Mouse (Mus musculus): Measurements from ENCODE around the gene Tomm20. TPM values are rescaled to one million over a fixed set of nuclear protein-coding genes. Genes with fewer than 3 reads are reported as not detected.

Tomm20 gene
- polyA plus RNA-seq, 1 experiment = 40.7 TPM

GRCm38 (mm10) chr8:126943565-126943964, 2.1 kb downstream of the Tomm20 start:
- no peak for TF ChIP-seq GATA1 (IDR thresholded peaks at IDR 0.05; ENCODE audit: low read length)
- TF ChIP-seq TAL1 (IDR thresholded peaks at IDR 0.05; ENCODE audit: low read length) = no peak
- H3K4me1 ChIP-seq (ENCODE audit: control insufficient read depth) = peaks cover 42% of the 10 kb centered on the region
- H3K27me3 ChIP-seq (ENCODE audit: control insufficient read depth) = no peaks in the 10 kb centered on the region
- peaks cover 46% of the 10 kb centered on the region for H3K36me3 ChIP-seq (ENCODE audit: control insufficient read depth)
- peak overlapping the region; percentile 94 for H3K4me3 ChIP-seq (replicated peaks)
- H3K9me3 ChIP-seq (ENCODE audit: control insufficient read depth, low read length) = no peaks in the 10 kb centered on the region

- no peak overlapping the region for H3K4me3 ChIP-seq (replicated peaks)
- H3K27me3 ChIP-seq (ENCODE audit: control insufficient read depth) = no peaks in the 10 kb centered on the region
- TF ChIP-seq GATA1 (IDR thresholded peaks at IDR 0.05; ENCODE audit: low read length) (no peak), TAL1 (IDR thresholded peaks at IDR 0.05; ENCODE audit: low read length) (no peak)
- H3K36me3 ChIP-seq (ENCODE audit: control insufficient read depth) = peaks cover 87% of the 10 kb centered on the region
- peaks cover 15% of the 10 kb centered on the region for H3K4me1 ChIP-seq (ENCODE audit: control insufficient read depth)
- no peaks in the 10 kb centered on the region for H3K9me3 ChIP-seq (ENCODE audit: control insufficient read depth, low read length)
Observed at GRCm38 (mm10) chr8:126937337-126937736, 8.3 kb downstream of the Tomm20 start.

- TF ChIP-seq GATA1 (IDR thresholded peaks at IDR 0.05; ENCODE audit: low read length) = no peak
- TF ChIP-seq TAL1 (IDR thresholded peaks at IDR 0.05; ENCODE audit: low read length) = no peak
- peaks cover 22% of the 10 kb centered on the region for H3K4me1 ChIP-seq (ENCODE audit: control insufficient read depth)
- H3K9me3 ChIP-seq (ENCODE audit: control insufficient read depth, low read length) = no peaks in the 10 kb centered on the region
- no peak overlapping the region for H3K4me3 ChIP-seq (replicated peaks)
- peaks cover 92% of the 10 kb centered on the region for H3K36me3 ChIP-seq (ENCODE audit: control insufficient read depth)
- no peaks in the 10 kb centered on the region for H3K27me3 ChIP-seq (ENCODE audit: control insufficient read depth)
Observed at GRCm38 (mm10) chr8:126935932-126936331, 9.7 kb downstream of the Tomm20 start.

GRCm38 (mm10) chr8:126935387-126935786, 10.3 kb downstream of the Tomm20 start:
- no peaks in the 10 kb centered on the region for H3K9me3 ChIP-seq (ENCODE audit: control insufficient read depth, low read length)
- TF ChIP-seq GATA1 (IDR thresholded peaks at IDR 0.05; ENCODE audit: low read length) (no peak), TAL1 (IDR thresholded peaks at IDR 0.05; ENCODE audit: low read length) (no peak)
- no peak overlapping the region for H3K4me3 ChIP-seq (replicated peaks)
- no peaks in the 10 kb centered on the region for H3K27me3 ChIP-seq (ENCODE audit: control insufficient read depth)
- H3K4me1 ChIP-seq (ENCODE audit: control insufficient read depth) = peaks cover 22% of the 10 kb centered on the region
- H3K36me3 ChIP-seq (ENCODE audit: control insufficient read depth) = peaks cover 94% of the 10 kb centered on the region

GRCm38 (mm10) chr8:126932656-126933055, 13.0 kb downstream of the Tomm20 start:
- Histone ChIP-seq H3K36me3 (ENCODE audit: control insufficient read depth) (peaks cover 94% of the 10 kb centered on the region), H3K27me3 (ENCODE audit: control insufficient read depth) (no peaks in the 10 kb centered on the region), H3K4me3 (replicated peaks) (no peak overlapping the region), H3K9me3 (ENCODE audit: control insufficient read depth, low read length) (no peaks in the 10 kb centered on the region), H3K4me1 (ENCODE audit: control insufficient read depth) (peaks cover 24% of the 10 kb centered on the region)
- TF ChIP-seq GATA1 (IDR thresholded peaks at IDR 0.05; ENCODE audit: low read length) = no peak

GRCm38 (mm10) chr8:126932249-126932648, 13.4 kb downstream of the Tomm20 start:
- Histone ChIP-seq H3K9me3 (ENCODE audit: control insufficient read depth, low read length) (no peaks in the 10 kb centered on the region), H3K4me1 (ENCODE audit: control insufficient read depth) (peaks cover 24% of the 10 kb centered on the region), H3K27me3 (ENCODE audit: control insufficient read depth) (no peaks in the 10 kb centered on the region), H3K36me3 (ENCODE audit: control insufficient read depth) (peaks cover 92% of the 10 kb centered on the region), H3K4me3 (replicated peaks) (no peak overlapping the region)
- TF ChIP-seq GATA1 (IDR thresholded peaks at IDR 0.05; ENCODE audit: low read length) = no peak
- TF ChIP-seq TAL1 (IDR thresholded peaks at IDR 0.05; ENCODE audit: low read length) = no peak

GRCm38 (mm10) chr8:126931720-126932119, 13.9 kb downstream of the Tomm20 start:
- TF ChIP-seq GATA1 (IDR thresholded peaks at IDR 0.05; ENCODE audit: low read length) (no peak), TAL1 (IDR thresholded peaks at IDR 0.05; ENCODE audit: low read length) (no peak)
- Histone ChIP-seq H3K27me3 (ENCODE audit: control insufficient read depth) (no peaks in the 10 kb centered on the region), H3K9me3 (ENCODE audit: control insufficient read depth, low read length) (no peaks in the 10 kb centered on the region), H3K4me3 (replicated peaks) (no peak overlapping the region), H3K4me1 (ENCODE audit: control insufficient read depth) (peaks cover 24% of the 10 kb centered on the region), H3K36me3 (ENCODE audit: control insufficient read depth) (peaks cover 87% of the 10 kb centered on the region)

- no peak for TF ChIP-seq TAL1 (IDR thresholded peaks at IDR 0.05; ENCODE audit: low read length)
- peaks cover 24% of the 10 kb centered on the region for H3K4me1 ChIP-seq (ENCODE audit: control insufficient read depth)
- no peaks in the 10 kb centered on the region for H3K27me3 ChIP-seq (ENCODE audit: control insufficient read depth)
- peaks cover 73% of the 10 kb centered on the region for H3K36me3 ChIP-seq (ENCODE audit: control insufficient read depth)
- no peaks in the 10 kb centered on the region for H3K9me3 ChIP-seq (ENCODE audit: control insufficient read depth, low read length)
- no peak overlapping the region for H3K4me3 ChIP-seq (replicated peaks)
Observed at GRCm38 (mm10) chr8:126929607-126930161, 16.0 kb downstream of the Tomm20 start.

GRCm38 (mm10) chr8:126928755-126929505, 16.7 kb downstream of the Tomm20 start:
- H3K4me3 ChIP-seq (replicated peaks) = no peak overlapping the region
- H3K27me3 ChIP-seq (ENCODE audit: control insufficient read depth) = no peaks in the 10 kb centered on the region
- H3K9me3 ChIP-seq (ENCODE audit: control insufficient read depth, low read length) = no peaks in the 10 kb centered on the region
- TF ChIP-seq GATA1 (IDR thresholded peaks at IDR 0.05; ENCODE audit: low read length) = no peak
- H3K4me1 ChIP-seq (ENCODE audit: control insufficient read depth) = peaks cover 24% of the 10 kb centered on the region
- H3K36me3 ChIP-seq (ENCODE audit: control insufficient read depth) = peaks cover 68% of the 10 kb centered on the region

Measured in erythroblast, embryonic 14.5 days (primary cell).